ENCODE assay signal across 9 mouse cellular contexts in genomic region chr2:32174170-32174741, GRCm38 (mm10). TPM values are rescaled to one million over a fixed set of nuclear protein-coding genes. Genes with fewer than 3 reads are reported as not detected.
A peak's percentile ranks its signal among the peaks of the same experiment; 100 is the strongest.
DNase-seq lines count a peak whose midpoint lies in the region; ATAC-seq and TF ChIP-seq lines count a peak whose summit lies in the region.
"Had no signal": no experiment of that assay in that cellular context is flagged by ENCODE, and none has a peak within 500 bp of the region (broad histone marks: within the 10 kb centered on the region; RNA-seq: fewer than 3 reads in every experiment).

No protein-coding gene starts in this region.

- H3K9ac ChIP-seq in embryonic facial prominence, embryonic 15.5 days: no peak overlapping the region; the same call in 1 of the 2 replicates
- H3K9ac ChIP-seq in heart, embryonic 16.5 days (ENCODE audit: low read length): peak overlapping the region; percentile 55

- peak overlapping the region; percentile 26 for H3K4me2 ChIP-seq in embryonic facial prominence, embryonic 15.5 days (replicated peaks)
- H3K4me2 ChIP-seq in heart, embryonic 16.5 days (ENCODE audit: low read depth, low read length): peak overlapping the region; percentile 61

- no peak overlapping the region for H3K4me3 ChIP-seq in spleen, adult 2 months (ENCODE audit: extremely low read depth, insufficient read depth, insufficient read length)
- H3K4me3 ChIP-seq in embryonic facial prominence, embryonic 15.5 days (replicated peaks): no peak overlapping the region
- peak overlapping the region; percentile 8; the same call in 1 of the 2 replicates for H3K4me3 ChIP-seq in heart, embryonic 16.5 days (ENCODE audit: low read length)
- peak overlapping the region; percentile 39 for H3K4me3 ChIP-seq in midbrain, embryonic 10.5 days

- peaks cover 23% of the 10 kb centered on the region for H3K4me1 ChIP-seq in spleen, adult 2 months (ENCODE audit: control insufficient read depth, insufficient read depth, insufficient read length)
- H3K4me1 ChIP-seq in embryonic facial prominence, embryonic 15.5 days: peaks cover 71% of the 10 kb centered on the region
- H3K4me1 ChIP-seq in heart, embryonic 16.5 days (ENCODE audit: control insufficient read depth, insufficient read depth, low read length): peaks cover 79% of the 10 kb centered on the region
- peaks cover 87% of the 10 kb centered on the region for H3K4me1 ChIP-seq in midbrain, embryonic 10.5 days

- no peaks in the 10 kb centered on the region for H3K27me3 ChIP-seq in spleen, adult 2 months (ENCODE audit: control insufficient read depth, insufficient read depth, low read length)
- H3K27me3 ChIP-seq in embryonic facial prominence, embryonic 15.5 days: no peaks in the 10 kb centered on the region
- no peaks in the 10 kb centered on the region for H3K27me3 ChIP-seq in heart, embryonic 16.5 days (ENCODE audit: control insufficient read depth, insufficient read depth, low read length)
- H3K27me3 ChIP-seq in midbrain, embryonic 10.5 days (ENCODE audit: low read depth, poor library complexity, severe bottlenecking): no peaks in the 10 kb centered on the region

- WGBS in spleen, adult 2 months: 88% methylated on average over 13 of the region's 13 CpGs
- WGBS in embryonic facial prominence, embryonic 15.5 days: 12% methylated on average over 13 of the region's 13 CpGs
- 9% methylated on average over 13 of the region's 13 CpGs for WGBS in heart, embryonic 16.5 days
- WGBS in midbrain, embryonic 10.5 days: 6% methylated on average over 13 of the region's 13 CpGs

- no peak for TF ChIP-seq CTCF in spleen, adult 2 months (IDR thresholded peaks at IDR 0.05; ENCODE audit: extremely low read depth, insufficient read depth, insufficient read length, insufficient replicate concordance)

- H3K9me3 ChIP-seq in embryonic facial prominence, embryonic 15.5 days (replicated peaks): no peaks in the 10 kb centered on the region
- H3K9me3 ChIP-seq in heart, embryonic 16.5 days (replicated peaks; ENCODE audit: control insufficient read depth, low read length): no peaks in the 10 kb centered on the region
- no peaks in the 10 kb centered on the region for H3K9me3 ChIP-seq in midbrain, embryonic 10.5 days (replicated peaks)
- H3K9me3 ChIP-seq: G1E had no signal

- DNase-seq in spleen, adult 2 months (ENCODE audit: low read depth in 1 of 2, low spot score in 2 of 2): no peak
- DNase-seq in spleen, adult 18-20 months: no peak
- peak; percentile 86 to 94 for DNase-seq in kidney, postnatal 25 days
- peak; percentile 83 for DNase-seq in midbrain, embryonic 10.5 days (ENCODE audit: low spot score)
- DNase-seq in thymus, postnatal 0 days (ENCODE audit: low spot score): no peak
- no peak for DNase-seq in spleen, postnatal 36 days (ENCODE audit: low spot score in 2 of 2)

- ATAC-seq in embryonic facial prominence, embryonic 15.5 days (ENCODE audit: insufficient number of reproducible peaks, low FRiP score, low TSS enrichment, low read depth): peak; percentile 75
- peak; percentile 90 for ATAC-seq in heart, embryonic 16.5 days (replicated peaks; ENCODE audit: extremely low read depth, insufficient read depth, low FRiP score)

- no peaks in the 10 kb centered on the region for H3K36me3 ChIP-seq in spleen, adult 2 months (ENCODE audit: control insufficient read depth, insufficient read depth, low read length)
- no peaks in the 10 kb centered on the region for H3K36me3 ChIP-seq in embryonic facial prominence, embryonic 15.5 days
- no peaks in the 10 kb centered on the region for H3K36me3 ChIP-seq in heart, embryonic 16.5 days (ENCODE audit: control insufficient read depth, insufficient read depth)
- H3K36me3 ChIP-seq in midbrain, embryonic 10.5 days: peaks cover 11% of the 10 kb centered on the region; the same call in 1 of the 2 replicates

- TF ChIP-seq POLR2A in spleen, adult 2 months (IDR thresholded peaks at IDR 0.05; ENCODE audit: low read depth, low read length): no peak

- H3K27ac ChIP-seq in spleen, adult 2 months (ENCODE audit: insufficient read depth, low read length): 0 out of 2 replicates have a peak overlapping the region, but pooled peaks have one; percentile 1
- H3K27ac ChIP-seq in embryonic facial prominence, embryonic 15.5 days (replicated peaks): peak overlapping the region; percentile 85
- H3K27ac ChIP-seq in heart, embryonic 16.5 days (ENCODE audit: low read length): peak overlapping the region; percentile 96
- peak overlapping the region; percentile 91 for H3K27ac ChIP-seq in midbrain, embryonic 10.5 days (replicated peaks)

RNA-seq across cellular contexts. Expression of gene Prrc2b, which starts 23.4 kb away (rescaled TPM):
- polyA plus RNA-seq in spleen, adult 2 months (2012; rRNA removed): 35.1 and 46.5 TPM in 2 replicates
- 54.0 and 56.2 TPM in 2 replicates for polyA plus RNA-seq in embryonic facial prominence, embryonic 15.5 days (2015; fragmentation: Nextera tagmentation; extraction: Ambion mirVana)
- polyA plus RNA-seq in heart, embryonic 16.5 days (2015; fragmentation: Nextera tagmentation; extraction: Ambion mirVana): 19.3 and 30.1 TPM in 2 replicates
- polyA plus RNA-seq in midbrain, embryonic 10.5 days (2016; fragmentation: Nextera tagmentation; extraction: Ambion mirVana): 41.5 and 57.6 TPM in 2 replicates
- 22.5 and 33.6 TPM in 2 replicates for polyA plus RNA-seq in thymus, postnatal 0 days (2015; fragmentation: Nextera tagmentation; extraction: Ambion mirVana)

Comparison
In these comparisons a context has a peak if more than half of its experiments do, and no peak if none do; other contexts are left out.
1. DNase-seq: peak in kidney, postnatal 25 days (2 of 2) and midbrain, embryonic 10.5 days (single experiment); none in spleen, adult 2 months (0 of 2), spleen, adult 18-20 months (0 of 2), thymus, postnatal 0 days (single experiment) and spleen, postnatal 36 days (0 of 2).
2. H3K27ac ChIP-seq: peak in every context shown above with its lines; median percentile 96 in heart, embryonic 16.5 days; 91 in midbrain, embryonic 10.5 days; 85 in embryonic facial prominence, embryonic 15.5 days; 1 in spleen, adult 2 months.
3. H3K4me3 ChIP-seq: peak in heart, embryonic 16.5 days (single experiment) and midbrain, embryonic 10.5 days (single experiment); none in spleen, adult 2 months (single experiment) and embryonic facial prominence, embryonic 15.5 days (single experiment).